Mouse (Mus musculus) hematopoietic stem cell, adult 5-6 weeks (primary cell): ENCODE data around the gene Shisa7. TPM values are rescaled to one million over a fixed set of nuclear protein-coding genes. Genes with fewer than 3 reads are reported as not detected.
"Not testable (repeated sequence)": the region's sequence is repeated elsewhere in the genome, so short reads cannot be mapped to it uniquely, and the experiment has no call there.

Experiments
- ATAC-seq, 2 experiments: fragments of 125-278 bp in 1 of 2; replicated peaks in 1 of 2; 2 replicates each; pipeline ENCODE4 v1.8.0; 2016 to 2017; ENCODE audit warnings: inconsistent platforms in 2 of 2, mild to moderate bottlenecking in 2 of 2, moderate number of reproducible peaks in 2 of 2, low read depth in 1 of 2, moderate TSS enrichment in 1 of 2; ENCODE audit not compliant: low FRiP score in 2 of 2, poor library complexity in 2 of 2, severe bottlenecking in 2 of 2, insufficient read depth in 1 of 2, low TSS enrichment in 1 of 2
- total RNA-seq: library from RNA; stranded (forward); fragments of 172-1452, 232-1000 nt; gene quantifications from 2 replicates; pipeline ENCODE4 v1.2.3, GENCODE M21; 2017

Gene Shisa7
- total RNA-seq, 1 experiment from 2014 or later: 0.45 TPM

DNA sequence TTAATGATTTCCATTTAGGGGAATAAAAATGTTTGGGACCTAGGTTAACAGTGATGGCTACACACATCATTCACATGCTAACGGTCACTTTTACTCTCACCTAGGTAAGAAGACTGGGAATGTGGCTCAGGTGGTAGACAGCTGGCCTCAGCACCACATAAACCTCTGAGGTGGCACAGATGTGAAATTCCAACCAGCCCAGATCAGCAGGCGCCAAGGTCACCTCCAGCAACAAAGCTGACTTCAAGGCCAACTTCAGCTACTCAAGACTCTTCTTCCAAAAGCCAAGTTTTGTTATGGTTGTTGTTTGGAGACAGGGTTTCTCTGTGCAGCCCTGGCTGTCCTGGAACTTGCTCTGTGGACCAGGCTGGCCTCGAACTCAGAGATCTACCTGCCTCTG, 9.1 kb upstream of the Shisa7 start:
- no peak for ATAC-seq

DNA sequence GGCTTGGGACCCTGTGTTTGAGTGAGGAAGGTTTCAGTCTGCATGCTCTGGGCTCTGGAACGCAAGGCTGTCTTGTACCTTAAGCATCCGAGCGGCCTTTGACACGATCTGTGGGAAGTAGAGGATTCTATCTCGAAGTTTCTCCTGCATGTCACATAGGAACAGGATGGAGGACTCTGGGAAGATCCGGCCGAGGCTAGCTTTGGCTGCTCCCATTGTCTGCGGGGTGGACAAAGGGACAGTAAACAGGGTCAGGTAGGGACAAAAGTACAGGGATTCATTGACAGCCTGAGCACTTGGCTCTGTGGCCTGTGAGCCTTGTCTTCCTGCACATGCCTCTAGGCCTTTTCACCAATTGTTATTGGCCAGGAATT, 6.8 kb upstream of the Shisa7 start:
- no peak for ATAC-seq

- ATAC-seq: no peak
Measured at GRCm38 (mm10) chr7:4850621-4851314, 6.3 kb upstream of the Shisa7 start.

GRCm38 (mm10) chr7:4849372-4849771, 4.9 kb upstream of the Shisa7 start:
- ATAC-seq: no peak

- ATAC-seq: no peak
Measured at GRCm38 (mm10) chr7:4844917-4845309, 417 bp upstream of the Shisa7 start.

DNA sequence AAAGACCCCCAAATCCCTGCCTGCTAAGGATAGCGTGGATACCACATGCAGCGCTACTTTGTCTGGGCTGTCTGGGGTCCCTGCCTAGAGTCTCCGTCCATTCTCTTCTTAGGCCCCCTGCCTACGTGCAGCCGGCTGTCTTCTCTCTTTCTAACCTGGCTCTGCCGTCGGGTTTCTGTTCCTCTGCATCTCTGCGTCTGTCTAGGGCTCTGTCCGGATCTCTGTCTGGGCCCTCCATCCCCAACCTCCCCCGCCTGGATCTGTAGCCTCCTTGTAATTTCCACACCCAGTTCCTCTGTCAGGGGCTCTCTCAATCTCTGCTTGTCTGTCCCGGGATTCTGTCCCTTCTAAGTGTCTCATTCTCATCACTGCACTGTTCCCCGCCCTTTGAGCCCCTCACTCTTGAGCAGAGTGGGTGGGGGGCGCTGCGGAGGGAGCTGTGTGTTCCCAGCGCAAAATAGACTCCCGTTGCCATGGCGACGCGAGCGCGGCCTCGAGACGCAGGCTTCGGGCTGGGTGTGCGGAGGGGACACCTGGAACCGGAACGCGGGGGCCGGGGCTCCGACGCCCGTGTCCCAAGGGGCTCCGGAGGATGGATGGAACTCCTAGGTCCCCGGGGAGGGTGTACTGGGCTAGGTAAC, 772 bp downstream of the Shisa7 start:
- no peak for ATAC-seq

GRCm38 (mm10) chr7:4842634-4843131, 1.8 kb downstream of the Shisa7 start:
- peak in 1 of 2 experiments; percentile 49; a peak in 2 of 4 replicates for ATAC-seq

DNA sequence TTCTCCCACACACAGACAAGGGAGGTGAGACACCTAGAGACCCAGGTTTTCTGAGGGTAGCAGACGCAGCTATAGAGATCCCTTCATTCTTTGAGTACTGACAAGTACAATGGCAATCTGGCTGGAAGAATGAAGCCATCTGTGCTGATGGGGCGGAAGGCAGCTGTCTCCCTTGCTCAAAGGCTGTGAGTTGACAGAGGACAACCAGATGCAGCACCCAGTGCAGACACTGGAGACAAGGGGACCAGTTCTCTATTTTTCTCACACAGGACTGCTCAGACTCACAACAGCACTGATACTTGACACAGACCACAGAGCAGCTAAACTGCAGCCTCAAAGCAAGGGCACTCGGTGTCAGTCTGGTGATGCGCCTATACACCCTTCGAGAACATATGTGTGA, 2.4 kb downstream of the Shisa7 start:
- no peak for ATAC-seq

- no peak for ATAC-seq
Measured at GRCm38 (mm10) chr7:4837639-4838038, 6.9 kb downstream of the Shisa7 start.

- peak; percentile 95 to 98 for ATAC-seq
Measured at GRCm38 (mm10) chr7:4836351-4836792, 8.1 kb downstream of the Shisa7 start.

- ATAC-seq: 0 out of 4 replicates have a peak, but pooled peaks of 1 of the 2 experiments have one; percentile 21
Measured at GRCm38 (mm10) chr7:4835631-4836327, 8.7 kb downstream of the Shisa7 start.

GRCm38 (mm10) chr7:4830476-4830875, 14.0 kb downstream of the Shisa7 start:
- ATAC-seq: no peak

- no peak for ATAC-seq
Measured at GRCm38 (mm10) chr7:4825365-4825764, 19.1 kb downstream of the Shisa7 start.

- ATAC-seq: no peak
Measured at GRCm38 (mm10) chr7:4822162-4822907, 22.2 kb downstream of the Shisa7 start.

DNA sequence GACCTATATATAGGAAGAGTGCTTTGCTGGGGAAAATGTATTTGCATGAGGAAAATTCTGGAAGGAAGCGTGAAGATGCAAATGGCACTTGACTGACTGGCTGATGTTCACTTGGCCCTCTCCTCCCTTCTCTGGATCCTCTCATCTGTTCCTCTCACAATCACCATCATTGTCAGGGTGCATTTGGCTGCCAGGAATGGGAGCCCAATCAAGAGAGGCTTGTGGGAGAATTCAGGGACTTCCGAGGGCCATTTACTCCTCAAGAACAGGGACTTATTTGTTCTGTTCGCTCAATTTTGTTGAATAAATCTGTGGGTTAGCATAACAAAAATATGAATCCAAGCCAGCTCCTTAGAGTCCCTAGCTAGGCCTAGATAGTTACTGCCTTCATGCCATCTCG, 22.8 kb downstream of the Shisa7 start:
- ATAC-seq: no peak

GRCm38 (mm10) chr7:4820925-4821324, 23.6 kb downstream of the Shisa7 start:
- not testable (repeated sequence) for ATAC-seq

GRCm38 (mm10) chr7:4816559-4816958, 27.9 kb downstream of the Shisa7 start:
- no peak for ATAC-seq
